Mouse (Mus musculus): ENCODE measurements at regions not wholly inside any gene's neighbourhood (a gene's known extent, or its start where the extent isn't known, plus 50 kb on each side); places are given as distances from the start of the nearest gene placed in this dataset.

DNA sequence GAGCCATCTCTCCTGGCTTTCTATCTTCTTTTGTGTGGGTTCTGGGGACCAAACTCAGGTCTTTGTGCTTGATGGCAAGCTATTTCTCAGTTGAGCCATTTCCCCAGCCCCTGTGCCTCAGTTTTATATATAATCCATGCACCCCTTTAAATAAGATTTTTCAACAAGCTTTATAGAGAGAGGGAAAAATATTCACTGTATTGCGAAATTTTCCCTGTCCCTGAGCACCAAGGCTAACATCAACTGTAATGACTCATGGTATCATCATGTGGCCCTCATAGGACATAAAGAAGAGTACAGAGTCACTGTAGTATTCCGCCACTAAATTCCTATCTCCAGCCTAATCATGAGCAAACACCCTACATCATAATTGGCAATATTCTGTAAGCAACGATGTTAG is 142.4 kb upstream of the Dock1 start:
- DNase-seq (ENCODE audit: low spot score in 2 of 2) = no peak

DNA sequence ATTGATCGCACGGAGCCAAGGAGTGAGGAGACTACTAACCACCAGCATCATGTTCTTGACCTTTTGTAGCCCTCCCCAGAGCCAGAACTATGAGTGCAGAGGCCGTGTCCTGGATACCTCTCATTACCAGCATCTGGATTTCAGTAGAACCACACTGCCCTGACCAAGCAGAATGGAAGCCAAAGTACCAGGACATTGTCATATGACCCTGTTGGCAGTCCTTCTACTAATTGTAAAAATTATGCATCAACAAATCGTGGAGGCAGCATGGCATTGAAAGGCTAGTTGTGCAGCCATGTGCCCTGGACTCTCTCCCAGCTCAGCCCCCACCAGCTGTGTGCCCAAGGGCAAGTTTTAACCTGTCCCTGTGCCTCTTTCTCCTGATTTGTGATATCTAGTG is 135.6 kb upstream of the Dock1 start:
- no peak for DNase-seq (ENCODE audit: low spot score in 2 of 2)

DNA sequence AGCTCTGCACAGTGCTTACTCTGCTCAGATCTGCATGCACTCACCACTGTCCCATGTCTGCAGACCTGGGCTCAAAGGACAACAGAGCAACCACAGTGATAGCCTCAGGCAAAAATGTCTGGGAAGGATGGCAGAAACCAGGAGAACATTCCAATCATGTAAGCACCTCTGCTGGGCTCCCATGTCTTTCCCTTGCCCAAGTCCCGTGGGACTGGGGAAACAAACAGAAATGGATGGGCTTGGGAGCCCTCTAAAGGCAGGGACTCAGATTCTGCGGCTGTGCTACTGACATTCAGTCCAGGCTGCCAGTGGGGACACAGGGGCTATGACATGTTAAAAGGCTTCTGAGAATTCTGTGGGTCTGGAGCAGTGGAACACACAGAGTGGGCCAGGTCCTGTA is 128.8 kb upstream of the Dock1 start:
- DNase-seq (ENCODE audit: low spot score in 2 of 2) = no peak

DNA sequence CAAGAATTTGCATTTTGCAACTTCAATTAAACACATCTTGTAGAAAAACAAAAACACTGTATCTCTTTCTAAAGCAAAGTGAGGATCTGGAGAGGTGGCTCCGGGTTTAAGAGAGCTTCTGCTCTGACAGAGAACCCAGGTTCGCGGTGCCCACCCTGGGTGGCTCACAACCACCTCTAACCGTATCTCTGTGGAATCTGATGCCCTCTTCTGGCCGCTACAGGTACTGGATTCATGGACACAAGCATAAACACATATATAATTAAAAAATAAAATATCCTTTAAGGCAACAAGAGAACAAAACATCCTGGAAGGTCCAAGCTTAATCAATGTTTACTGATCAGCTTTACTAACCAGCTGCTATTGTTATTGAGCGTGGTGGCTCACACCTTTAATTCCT is 124.3 kb upstream of the Dock1 start:
- DNase-seq (ENCODE audit: low spot score in 2 of 2) = no peak

DNA sequence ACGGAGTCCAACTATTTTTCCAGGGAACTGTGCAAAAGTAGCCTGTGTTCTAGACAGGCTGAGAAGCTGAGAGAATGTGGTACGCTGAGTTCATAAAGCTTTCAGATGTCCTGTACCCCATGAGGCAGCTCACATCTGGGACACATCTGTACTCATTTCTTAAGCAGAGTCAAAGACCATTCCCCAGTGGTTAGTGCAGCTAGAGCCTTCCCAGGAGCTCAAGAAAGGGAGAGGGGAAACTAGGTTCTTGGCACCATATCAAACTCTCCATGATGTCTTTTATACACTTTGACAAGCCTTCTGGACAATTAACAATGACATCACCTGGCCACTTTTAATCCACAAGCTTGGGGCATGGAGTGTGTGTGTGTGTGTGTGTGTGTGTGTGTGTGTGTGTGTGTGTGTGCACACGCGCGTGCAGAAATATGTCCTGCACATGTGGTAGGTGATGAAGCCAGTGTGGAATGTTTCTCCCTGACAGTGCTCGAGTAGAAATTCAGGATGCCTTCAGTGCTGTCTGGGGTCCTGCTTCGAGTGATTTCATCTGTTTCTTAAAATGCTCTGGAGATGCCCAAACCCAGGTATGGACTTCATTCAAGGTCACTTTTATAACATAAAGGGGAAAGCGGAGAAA is 121.1 kb upstream of the Dock1 start:
- peak in 1 of 2 experiments; percentile 16 for DNase-seq (ENCODE audit: low spot score in 2 of 2)

DNA sequence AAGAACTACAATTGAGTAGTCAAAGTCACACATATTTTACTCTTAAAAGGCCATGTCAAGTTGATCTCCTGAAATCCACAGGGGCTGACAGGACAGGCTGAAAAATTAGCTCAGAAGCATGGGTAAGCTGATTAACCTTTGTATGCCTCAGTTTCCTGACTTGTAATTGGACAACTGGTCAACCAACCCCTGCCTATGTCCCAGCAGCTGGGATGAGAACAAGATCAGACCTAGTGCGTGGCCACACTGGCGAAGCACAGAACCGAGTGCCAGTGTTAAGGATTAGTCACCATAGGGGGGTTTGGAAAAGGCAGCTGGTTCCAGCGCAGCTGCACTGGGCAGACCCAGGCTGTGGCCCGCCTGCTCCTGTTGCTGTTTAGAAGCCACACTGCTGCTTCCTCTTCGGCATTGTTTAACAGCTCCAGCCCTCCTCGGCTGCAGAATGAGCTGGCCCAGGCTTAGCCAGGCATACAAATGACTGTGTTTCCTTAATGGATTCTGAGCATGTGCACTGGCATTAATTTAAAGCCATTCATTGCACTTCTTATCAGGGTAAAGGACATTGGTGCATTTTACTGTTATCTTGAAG is 120.1 kb upstream of the Dock1 start:
- peak in 1 of 2 experiments; percentile 36 for DNase-seq (ENCODE audit: low spot score in 2 of 2)

DNA sequence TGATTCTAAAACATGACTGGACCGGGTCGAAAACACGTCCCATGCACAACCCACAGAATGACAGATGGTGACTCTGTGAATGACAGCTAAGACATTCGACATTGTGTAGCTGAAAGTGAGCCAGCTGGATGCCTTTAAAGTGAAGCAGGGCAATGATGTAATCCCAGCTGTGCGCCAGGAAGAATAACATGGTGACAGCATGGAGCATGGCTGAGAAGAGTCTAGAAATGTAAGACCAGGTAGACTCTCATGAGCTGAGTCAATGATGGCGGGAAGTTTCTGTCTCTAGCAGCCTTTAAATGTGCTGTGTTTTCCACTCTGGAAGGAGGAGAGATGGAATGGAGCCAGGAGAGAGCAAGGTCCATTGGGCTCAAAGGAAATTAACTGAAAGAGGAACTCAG is 118.4 kb upstream of the Dock1 start:
- peak; percentile 31 to 35 for DNase-seq (ENCODE audit: low spot score in 2 of 2)

DNA sequence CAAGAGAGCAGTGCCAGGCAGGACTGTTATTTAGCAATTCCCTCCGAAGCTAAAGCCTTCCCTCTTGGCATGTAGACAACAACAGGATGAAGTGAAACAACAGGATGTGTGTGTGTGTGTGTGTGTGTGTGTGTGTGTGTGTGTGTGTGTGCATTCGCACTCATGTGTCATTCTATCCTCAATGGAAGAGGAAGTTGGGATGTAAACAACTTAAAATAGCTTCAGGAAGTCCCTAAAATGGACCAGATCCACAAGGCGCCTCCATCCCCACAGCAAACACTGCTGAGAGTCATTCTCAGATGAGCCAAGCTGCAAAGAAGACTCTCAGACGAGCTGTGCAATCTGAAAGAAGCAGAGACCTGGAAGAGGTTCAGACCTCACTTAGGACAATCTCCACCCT is 114.4 kb upstream of the Dock1 start:
- DNase-seq (ENCODE audit: low spot score in 2 of 2) = peak; percentile 9 to 38

DNA sequence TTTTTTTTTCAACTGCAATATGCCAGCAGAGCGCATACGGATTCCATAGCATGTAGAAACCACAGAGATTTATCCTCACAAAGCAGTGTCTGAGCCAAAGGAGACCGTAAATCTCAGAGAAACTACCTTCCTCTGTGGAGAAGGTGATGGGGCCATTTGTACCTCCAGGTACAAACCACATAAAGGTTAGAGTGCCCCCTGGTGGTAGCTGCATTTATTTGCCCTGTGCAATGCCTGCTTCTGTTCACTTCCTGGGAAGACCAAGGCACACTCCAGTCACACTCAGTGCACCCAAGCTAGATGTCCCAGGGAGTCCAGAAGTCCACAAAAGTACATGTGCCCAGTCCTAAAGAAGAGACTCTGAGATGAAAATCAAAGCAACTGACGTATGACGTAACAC is 104.1 kb upstream of the Dock1 start:
- DNase-seq (ENCODE audit: low spot score in 2 of 2) = peak; percentile 7 to 48

DNA sequence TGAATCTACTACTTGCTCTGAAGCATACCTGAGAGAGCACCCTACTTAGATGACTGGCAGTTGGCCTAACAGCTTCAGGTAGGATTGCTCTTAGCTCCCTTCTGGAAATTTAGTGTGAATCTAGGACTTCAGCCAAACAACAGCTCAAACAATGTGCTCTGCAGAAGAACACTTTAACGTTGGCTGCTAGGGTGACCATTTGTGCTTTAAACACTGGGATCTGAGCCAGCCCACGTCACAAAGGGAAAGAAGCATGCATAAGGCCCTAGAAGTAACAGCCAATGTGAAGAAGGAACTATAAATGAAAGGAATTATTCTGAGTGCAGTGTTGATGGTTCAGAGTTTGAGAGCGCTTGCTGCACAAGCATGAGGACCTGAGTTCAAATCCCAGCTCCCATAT is 101.2 kb upstream of the Dock1 start:
- no peak for DNase-seq (ENCODE audit: low spot score in 2 of 2)

DNA sequence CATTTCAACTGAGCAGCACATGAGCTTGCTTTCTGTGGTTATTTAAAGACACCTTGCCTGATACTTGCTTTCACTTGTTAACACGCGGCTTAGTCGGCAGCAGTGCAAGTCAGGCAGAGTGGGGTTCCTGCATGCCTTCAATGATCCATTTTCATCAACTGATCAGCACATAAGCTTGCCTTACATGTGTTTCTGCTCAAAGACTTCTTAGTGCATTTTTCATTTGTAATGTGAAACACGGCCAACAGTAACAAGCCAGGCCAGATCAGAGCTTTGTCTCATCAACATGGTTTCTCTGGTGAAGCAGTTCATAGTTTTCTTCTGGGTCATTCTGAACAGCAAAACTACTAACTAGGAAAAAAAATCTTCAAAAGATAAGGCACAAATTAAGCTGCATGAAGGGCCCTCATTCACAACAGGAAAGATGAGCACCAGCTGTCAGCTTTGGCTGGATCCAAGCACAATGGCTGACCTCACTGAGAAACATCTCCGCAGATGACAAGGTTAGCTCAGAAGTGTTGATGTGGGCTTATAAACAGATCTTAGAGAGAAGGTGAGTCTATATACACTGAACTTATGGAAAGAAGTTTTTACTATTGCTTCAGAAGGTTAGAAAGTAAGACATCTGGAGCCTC is 100.2 kb upstream of the Dock1 start:
- peak; percentile 15 to 17 for DNase-seq (ENCODE audit: low spot score in 2 of 2)

DNA sequence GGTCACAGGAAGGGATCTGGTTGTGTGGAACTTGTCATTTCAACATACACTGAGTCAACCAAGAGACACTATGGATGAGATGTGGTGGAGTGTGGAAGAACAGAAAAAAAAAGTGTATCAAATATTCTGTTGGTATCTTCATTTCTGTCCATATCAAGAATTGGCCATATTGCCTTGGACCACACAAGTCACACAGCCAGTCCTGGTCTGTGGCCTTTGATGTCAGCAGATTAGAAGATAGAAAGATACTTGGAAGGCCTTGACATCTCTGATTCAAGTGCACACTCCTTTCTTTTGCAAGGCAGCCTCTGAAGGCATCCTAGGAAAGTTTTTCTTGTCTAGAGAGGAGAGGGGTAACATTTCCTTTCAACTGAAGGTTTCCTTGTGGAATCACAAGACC is 88.7 kb upstream of the Dock1 start:
- no peak for DNase-seq (ENCODE audit: low spot score in 2 of 2)

DNA sequence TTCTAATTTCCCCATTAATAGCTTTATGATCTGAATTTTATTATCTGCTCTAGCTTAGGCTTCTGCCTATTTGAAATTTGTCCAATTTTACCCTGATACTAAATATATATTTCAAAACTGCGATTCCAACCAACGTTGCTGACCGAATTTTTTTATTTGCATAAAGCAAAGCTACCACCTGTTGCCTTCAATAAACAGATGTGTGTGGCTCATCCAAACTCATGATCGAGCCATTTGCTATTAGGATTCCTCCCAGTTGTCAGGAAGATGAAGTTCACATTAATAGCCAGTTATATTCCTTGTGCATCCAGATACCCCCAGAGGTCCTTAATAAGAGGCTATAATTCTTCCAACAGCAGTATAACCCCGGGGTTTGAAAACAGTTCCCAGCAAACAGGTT is 85.0 kb upstream of the Dock1 start:
- DNase-seq (ENCODE audit: low spot score in 2 of 2) = no peak

DNA sequence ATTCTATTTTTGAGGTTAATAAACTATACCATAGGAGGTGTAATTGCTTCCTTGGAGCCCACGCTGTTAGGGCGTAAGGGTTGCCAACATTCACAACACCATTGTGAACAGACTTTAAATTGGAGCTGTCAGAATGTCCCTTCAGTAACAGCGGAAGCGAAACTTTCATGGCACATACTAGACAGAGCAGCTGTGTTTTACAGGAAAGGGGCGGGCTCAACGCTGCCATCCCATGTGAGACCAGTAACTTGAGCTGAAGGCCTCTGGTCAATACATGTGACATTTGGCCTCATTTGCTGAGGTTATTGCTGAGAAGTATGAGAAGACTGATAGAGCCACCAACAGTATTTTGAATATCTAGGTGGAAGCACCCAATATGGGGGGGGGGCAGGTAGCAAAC is 83.5 kb upstream of the Dock1 start:
- peak; percentile 11 for DNase-seq (ENCODE audit: low spot score in 2 of 2)

DNA sequence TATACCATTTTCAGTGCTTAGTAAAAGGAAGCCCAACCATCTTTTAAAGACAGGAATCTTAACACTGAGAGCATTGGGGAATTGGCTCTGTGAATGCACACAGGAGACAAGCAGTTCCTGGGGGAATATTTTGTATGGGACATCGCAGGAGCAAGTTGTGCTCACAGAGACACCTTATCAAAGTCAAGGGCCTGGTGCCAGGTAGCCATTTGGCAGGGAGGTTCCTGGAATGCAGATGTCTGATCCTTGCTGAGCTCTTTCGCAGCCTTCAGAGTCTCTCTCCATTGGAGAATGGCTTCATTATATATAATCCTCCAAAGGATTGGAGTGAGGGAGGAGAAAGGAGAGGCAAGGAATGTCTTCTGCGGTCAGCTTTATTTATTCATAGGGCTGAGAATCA is 62.6 kb upstream of the Dock1 start:
- DNase-seq (ENCODE audit: low spot score in 2 of 2) = no peak

DNA sequence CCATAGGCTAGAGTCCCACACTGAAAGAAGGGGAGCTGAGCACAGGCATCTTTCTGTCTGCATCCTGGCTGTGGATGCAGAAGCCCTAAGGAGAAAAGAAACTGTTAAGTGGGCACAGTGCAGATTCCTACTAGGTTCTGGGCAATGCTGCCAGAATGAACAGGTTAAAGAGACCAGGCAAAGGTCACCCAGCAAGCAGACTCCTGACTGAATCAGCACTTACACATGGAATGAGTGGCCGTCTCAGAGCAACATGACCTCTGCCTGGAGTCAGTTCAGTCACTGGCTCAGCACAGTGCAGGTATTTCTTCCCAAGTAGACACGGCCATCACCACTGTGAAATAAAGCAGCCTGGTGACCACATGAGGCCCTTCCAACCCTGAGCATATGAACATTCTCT is 60.3 kb upstream of the Dock1 start:
- no peak for DNase-seq (ENCODE audit: low spot score in 2 of 2)

DNA sequence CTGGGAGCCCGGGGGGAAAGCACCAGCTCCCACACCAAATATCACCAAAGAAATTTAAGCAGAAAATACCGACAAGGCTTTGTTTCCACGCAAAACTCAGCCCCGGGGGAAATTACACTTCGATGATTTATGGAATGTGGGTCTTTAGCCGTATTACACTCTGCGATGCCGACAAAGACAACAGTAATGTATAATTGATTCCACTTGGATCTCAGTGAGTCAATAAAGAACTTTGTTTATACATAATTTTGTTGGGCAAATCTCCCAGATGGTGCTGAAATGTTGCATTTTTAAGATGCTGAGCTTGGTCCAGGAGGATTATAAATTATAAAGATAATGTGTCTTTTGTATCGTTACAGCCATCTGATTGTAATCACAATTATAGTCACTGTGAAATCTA is 59.1 kb upstream of the Dock1 start:
- DNase-seq (ENCODE audit: low spot score in 2 of 2) = no peak

DNA sequence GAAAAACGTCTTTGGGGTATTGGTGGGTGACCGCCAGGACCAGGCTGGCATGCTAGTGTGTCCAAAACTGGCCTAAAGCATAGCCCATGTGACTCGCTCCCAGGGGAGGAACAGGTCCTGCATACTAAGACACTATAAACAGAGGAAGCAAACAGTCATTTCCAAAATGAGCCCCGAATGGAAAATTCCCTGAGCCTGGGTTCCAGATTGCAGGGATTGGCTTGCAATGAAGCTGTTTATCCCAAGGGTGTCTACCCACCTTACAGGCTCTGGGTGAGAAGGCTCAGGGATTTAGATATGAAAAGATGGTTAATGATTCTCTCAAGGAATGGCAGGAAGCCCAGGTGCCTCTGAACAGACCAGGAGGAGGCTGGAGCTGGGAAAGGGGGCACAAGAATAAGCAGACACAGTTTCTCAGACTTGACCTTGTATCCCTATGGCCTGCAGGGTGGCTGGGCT is 58.2 kb upstream of the Dock1 start:
- no peak for DNase-seq (ENCODE audit: low spot score in 2 of 2)

DNA sequence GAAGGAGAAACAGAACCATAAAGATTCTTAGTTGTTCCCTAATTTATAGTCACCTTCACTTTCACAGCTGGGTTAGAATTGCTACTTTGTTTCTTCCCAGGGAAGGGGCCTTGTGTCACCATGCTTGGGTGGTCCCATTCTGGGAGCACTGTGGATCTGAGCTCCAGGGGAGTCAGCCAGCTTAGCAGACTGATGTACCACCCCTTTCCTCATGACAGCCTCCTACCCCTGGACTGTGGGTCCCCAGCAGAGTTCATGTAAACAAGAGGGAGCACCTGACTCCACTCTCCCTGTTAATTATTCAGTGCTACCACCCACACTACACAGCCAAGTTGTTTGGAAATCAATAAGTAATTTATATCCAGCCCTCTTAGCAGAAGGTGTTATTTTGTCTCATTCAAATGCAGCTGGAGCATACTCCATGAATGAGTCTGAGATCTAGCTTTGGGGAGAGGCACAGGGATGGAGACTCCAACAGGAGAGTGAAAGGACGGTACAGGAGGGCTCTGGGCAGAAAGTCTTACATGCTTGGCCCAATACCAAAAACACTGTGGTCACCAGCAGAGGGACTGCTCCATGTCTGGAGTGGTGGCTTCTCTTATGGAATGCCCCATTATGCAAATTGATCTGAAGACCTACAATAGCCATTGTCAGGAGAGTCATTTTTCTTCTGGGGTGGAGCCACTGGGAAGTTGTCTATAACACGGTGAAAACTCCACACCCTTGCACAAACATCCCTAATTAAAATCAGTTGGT is 51.1 kb upstream of the Dock1 start:
- DNase-seq (ENCODE audit: low spot score in 2 of 2) = no peak

DNA sequence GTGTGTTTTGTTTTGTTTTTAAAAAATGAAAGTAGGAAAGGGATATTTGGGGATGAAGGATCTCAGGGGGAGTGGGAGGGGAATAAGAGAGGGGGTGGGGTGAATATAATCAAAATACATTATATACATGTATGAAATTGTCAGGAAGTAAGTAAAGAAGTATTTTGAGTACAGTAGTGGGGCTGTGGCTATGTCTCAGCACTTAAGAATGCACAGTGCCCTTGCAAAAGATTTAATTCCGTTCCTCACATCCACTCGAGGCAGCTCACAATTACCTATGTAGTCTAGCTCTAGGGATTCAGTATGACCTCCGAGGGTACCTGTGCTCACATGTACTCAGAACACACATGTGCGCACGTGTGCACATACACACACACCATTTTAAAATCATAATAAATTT is 50.4 kb upstream of the Dock1 start:
- no peak for DNase-seq (ENCODE audit: low spot score in 2 of 2)
